Mouse (Mus musculus) kidney, embryonic 15.5 days (tissue): ENCODE data around the gene Stk10. TPM values are rescaled to one million over a fixed set of nuclear protein-coding genes. Genes with fewer than 3 reads are reported as not detected.

Experiments used
- ATAC-seq: fragments of 200-750 bp; cut with Nextera tagmentation; replicated peaks from 2 replicates; pipeline ENCODE4 v1.8.0; 2017; ENCODE audit warnings: moderate TSS enrichment; ENCODE audit not compliant: low FRiP score
- H3K27ac ChIP-seq: fragments of 300-500 bp; sonication (generic); 2 replicates; pipeline ENCODE4 v1.5.1; 2015; ENCODE audit warnings: mild to moderate bottlenecking, inconsistent platforms
- H3K27me3 ChIP-seq: fragments of 300-500 bp; sonication (generic); 2 replicates; pipeline ENCODE4 v1.6.1; 2015; ENCODE audit warnings: inconsistent platforms
- H3K36me3 ChIP-seq: fragments of 300-500 bp; sonication (generic); 2 replicates; pipeline ENCODE4 v1.6.1; 2015; ENCODE audit warnings: inconsistent platforms
- H3K4me1 ChIP-seq: fragments of 300-500 bp; sonication (generic); 2 replicates; pipeline ENCODE4 v1.6.1; 2015; ENCODE audit warnings: inconsistent platforms
- H3K4me2 ChIP-seq: fragments of 300-500 bp; sonication (generic); 2 replicates; pipeline ENCODE4 v1.6.1; 2015; ENCODE audit warnings: moderate library complexity, mild to moderate bottlenecking, inconsistent platforms
- H3K4me3 ChIP-seq: fragments of 300-500 bp; sonication (generic); replicated peaks from 2 replicates; pipeline ENCODE4 v1.5.1; 2015; ENCODE audit warnings: mild to moderate bottlenecking, inconsistent platforms
- H3K9ac ChIP-seq: fragments of 300-500 bp; sonication (generic); 2 replicates; pipeline ENCODE4 v1.6.1; 2015; ENCODE audit warnings: mild to moderate bottlenecking, inconsistent platforms
- H3K9me3 ChIP-seq: fragments of 300-500 bp; sonication (generic); replicated peaks from 2 replicates; pipeline ENCODE4 v1.6.1; 2016; ENCODE audit warnings: inconsistent platforms
- WGBS: fragments of 180-500 bp; shearing (Covaris S2); methylation state at CpG from one replicate; pipeline ENCODE4 v1.1.7; 2015; ENCODE audit warnings: mixed read lengths; 5-methylcytosine and 5-hydroxymethylcytosine counted together
- polyA plus RNA-seq: library from polyadenylated mRNA; unstranded; fragments of >200 nt; fragmentation: Nextera tagmentation; extraction: Ambion mirVana; gene quantifications from 2 replicates; pipeline ENCODE4 v1.2.1, GENCODE M21; 2015

Gene Stk10
- polyA plus RNA-seq, 1 experiment from 2014 or later, result 5.4 TPM

- WGBS, result 78% methylated on average over 6 of the region's 6 CpGs
- H3K4me3 ChIP-seq, result no peak overlapping the region
- ATAC-seq, result no peak
Measured at GRCm38 (mm10) chr11:32566184-32566583, 33.1 kb downstream of the Stk10 start.

GRCm38 (mm10) chr11:32567000-32567855 lies 34.1 kb downstream of the Stk10 start:
- WGBS, result 83% methylated on average over 10 of the region's 10 CpGs
- Histone ChIP-seq H3K9me3 (no peaks in the 10 kb centered on the region), H3K4me1 (peaks cover 39% of the 10 kb centered on the region), H3K36me3 (no peaks in the 10 kb centered on the region), H3K4me2 (no peak overlapping the region), H3K4me3 (no peak overlapping the region), H3K27me3 (no peaks in the 10 kb centered on the region), H3K27ac (no peak overlapping the region), H3K9ac (no peak overlapping the region)
- ATAC-seq, result no peak

More at GRCm38 (mm10) chr11:32566184-32566583, 33.1 kb downstream of the Stk10 start:
- Histone ChIP-seq H3K27me3 (no peaks in the 10 kb centered on the region), H3K27ac (no peak overlapping the region), H3K4me2 (no peak overlapping the region), H3K4me1 (peaks cover 47% of the 10 kb centered on the region), H3K36me3 (no peaks in the 10 kb centered on the region), H3K9ac (no peak overlapping the region), H3K9me3 (no peaks in the 10 kb centered on the region)

- Histone ChIP-seq H3K4me2 (no peak overlapping the region), H3K27ac (no peak overlapping the region), H3K9ac (no peak overlapping the region), H3K9me3 (no peaks in the 10 kb centered on the region), H3K4me1 (peaks cover 32% of the 10 kb centered on the region), H3K27me3 (no peaks in the 10 kb centered on the region), H3K36me3 (no peaks in the 10 kb centered on the region), H3K4me3 (no peak overlapping the region)
- 79% methylated on average over 7 of the region's 7 CpGs for WGBS
- no peak for ATAC-seq
Measured at GRCm38 (mm10) chr11:32568060-32568459, 35.0 kb downstream of the Stk10 start.

- H3K4me1 ChIP-seq, result peaks cover 25% of the 10 kb centered on the region
- H3K4me3 ChIP-seq, result no peak overlapping the region
- H3K9ac ChIP-seq, result no peak overlapping the region
- 88% methylated on average over 15 of the region's 15 CpGs for WGBS
- ATAC-seq, result no peak
- H3K27ac ChIP-seq, result no peak overlapping the region
- H3K36me3 ChIP-seq, result no peaks in the 10 kb centered on the region
- H3K27me3 ChIP-seq, result no peaks in the 10 kb centered on the region
- H3K4me2 ChIP-seq, result no peak overlapping the region
- H3K9me3 ChIP-seq, result no peaks in the 10 kb centered on the region
Measured at GRCm38 (mm10) chr11:32568637-32569293, 35.7 kb downstream of the Stk10 start.

GRCm38 (mm10) chr11:32571103-32571502 lies 38.0 kb downstream of the Stk10 start:
- H3K27me3 ChIP-seq, result no peaks in the 10 kb centered on the region
- no peak for ATAC-seq
- no peak overlapping the region for H3K4me2 ChIP-seq
- peaks cover 13% of the 10 kb centered on the region for H3K4me1 ChIP-seq
- no peak overlapping the region for H3K4me3 ChIP-seq
- H3K27ac ChIP-seq, result no peak overlapping the region
- 84% methylated on average over 6 of the region's 6 CpGs for WGBS
- no peaks in the 10 kb centered on the region for H3K36me3 ChIP-seq
- no peaks in the 10 kb centered on the region for H3K9me3 ChIP-seq
- H3K9ac ChIP-seq, result no peak overlapping the region

DNA sequence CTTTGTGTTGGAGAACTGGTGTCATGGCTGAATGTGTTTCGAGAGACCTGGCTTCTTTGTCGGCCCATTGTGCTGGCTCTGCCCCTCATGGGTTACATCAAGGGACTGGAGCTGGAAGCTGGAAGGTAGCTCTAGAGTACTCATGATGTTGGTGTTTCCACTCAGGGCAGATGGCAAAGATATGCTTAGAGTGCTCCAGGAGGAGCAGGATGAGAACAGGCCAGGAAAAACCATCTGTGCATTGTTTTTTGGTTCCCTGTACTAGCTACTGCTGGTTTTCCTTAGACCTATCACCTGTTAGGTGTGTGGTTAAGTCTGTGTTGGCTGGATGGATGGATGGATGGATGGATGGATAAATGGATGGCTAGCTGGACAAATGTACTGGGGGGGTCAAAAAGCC lies 40.6 kb downstream of the Stk10 start:
- Histone ChIP-seq H3K27ac (no peak overlapping the region), H3K4me2 (no peak overlapping the region), H3K27me3 (no peaks in the 10 kb centered on the region), H3K4me3 (no peak overlapping the region), H3K4me1 (peaks cover 25% of the 10 kb centered on the region), H3K36me3 (no peaks in the 10 kb centered on the region), H3K9ac (no peak overlapping the region), H3K9me3 (no peaks in the 10 kb centered on the region)
- 90% methylated on average over 2 of the region's 2 CpGs for WGBS
- no peak for ATAC-seq

DNA sequence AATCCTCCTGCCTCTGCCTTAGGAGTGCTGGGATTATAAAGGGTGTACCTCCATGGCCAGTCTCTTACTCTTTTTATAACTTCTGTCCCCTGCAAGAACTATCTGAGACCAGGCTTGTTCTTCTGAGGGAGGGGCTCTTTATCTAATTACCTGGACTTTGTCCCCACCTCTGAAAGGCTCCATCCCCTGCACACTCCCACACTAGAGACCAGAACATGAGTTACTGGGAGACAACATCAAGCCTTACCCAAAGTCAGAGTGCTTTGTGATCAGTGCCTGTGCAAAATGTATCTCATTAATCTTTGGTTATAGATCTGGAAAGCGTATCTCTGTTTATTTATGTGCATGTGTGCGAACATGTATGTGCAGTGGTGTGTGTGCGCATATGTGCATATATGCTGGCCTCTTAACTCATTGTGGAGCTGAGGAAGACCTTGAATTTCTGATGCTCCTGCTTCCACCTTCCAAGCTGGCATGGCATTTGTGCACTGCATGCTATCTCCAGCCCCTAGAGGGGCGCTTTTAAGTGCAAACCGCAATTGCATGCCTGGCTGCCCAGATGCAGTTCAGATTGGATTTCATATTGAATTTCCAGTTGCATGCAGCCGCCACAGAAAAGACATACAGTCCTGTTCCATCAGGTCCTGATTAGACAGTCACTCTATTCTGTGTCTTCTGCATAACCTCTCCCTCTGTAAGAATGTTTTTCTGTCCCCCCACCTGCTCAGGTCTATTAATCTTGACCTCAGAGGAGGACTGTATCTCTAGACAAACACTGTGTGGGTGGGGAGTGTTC lies 43.1 kb downstream of the Stk10 start:
- peak; percentile 88 for ATAC-seq
- 45% methylated on average over 6 of the region's 6 CpGs for WGBS
- no peak overlapping the region for H3K4me3 ChIP-seq

DNA sequence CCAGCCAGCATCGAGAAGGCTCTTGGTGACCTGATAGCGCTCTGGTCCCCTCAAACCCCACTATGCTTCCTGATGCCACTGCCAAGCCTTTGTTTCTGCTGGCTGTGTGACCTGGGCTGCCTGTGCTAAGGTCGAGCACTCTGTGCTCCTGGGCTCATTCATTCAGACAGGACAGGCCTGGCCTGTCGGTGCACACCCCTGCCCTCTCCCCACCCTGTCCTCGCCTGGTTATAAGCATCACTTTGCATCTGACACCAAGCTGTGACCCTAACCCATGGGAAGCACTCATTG lies 43.6 kb downstream of the Stk10 start:
- 16% methylated on average over 5 of the region's 5 CpGs for WGBS

More for the DNA sequence above, 43.1 kb downstream of the Stk10 start:
- H3K9me3 ChIP-seq, result no peaks in the 10 kb centered on the region
- H3K27me3 ChIP-seq, result no peaks in the 10 kb centered on the region
- H3K4me2 ChIP-seq, result no peak overlapping the region
- H3K36me3 ChIP-seq, result no peaks in the 10 kb centered on the region
- H3K27ac ChIP-seq, result peak overlapping the region; percentile 46; the same call in 1 of the 2 replicates
- H3K9ac ChIP-seq, result no peak overlapping the region
- H3K4me1 ChIP-seq, result peaks cover 28% of the 10 kb centered on the region

GRCm38 (mm10) chr11:32580305-32580947 lies 47.3 kb downstream of the Stk10 start:
- no peak overlapping the region for H3K27ac ChIP-seq
- no peak overlapping the region for H3K4me3 ChIP-seq
- WGBS, result 86% methylated on average over 16 of the region's 16 CpGs
- H3K4me2 ChIP-seq, result no peak overlapping the region
- ATAC-seq, result no peak
- H3K27me3 ChIP-seq, result no peaks in the 10 kb centered on the region
- peaks cover 33% of the 10 kb centered on the region for H3K4me1 ChIP-seq
- no peak overlapping the region for H3K9ac ChIP-seq
- no peaks in the 10 kb centered on the region for H3K9me3 ChIP-seq
- H3K36me3 ChIP-seq, result no peaks in the 10 kb centered on the region

More for the DNA sequence above, 43.6 kb downstream of the Stk10 start:
- Histone ChIP-seq H3K4me2 (no peak overlapping the region), H3K4me1 (peaks cover 28% of the 10 kb centered on the region), H3K36me3 (no peaks in the 10 kb centered on the region), H3K4me3 (no peak overlapping the region), H3K9me3 (no peaks in the 10 kb centered on the region), H3K9ac (no peak overlapping the region), H3K27ac (peak overlapping the region; percentile 46), H3K27me3 (no peaks in the 10 kb centered on the region)
- ATAC-seq, result peak; percentile 81; the same call in 1 of the 2 replicates

GRCm38 (mm10) chr11:32581031-32581430 lies 47.9 kb downstream of the Stk10 start:
- H3K4me1 ChIP-seq, result peaks cover 38% of the 10 kb centered on the region
- no peak overlapping the region for H3K4me2 ChIP-seq
- H3K27ac ChIP-seq, result no peak overlapping the region
- H3K4me3 ChIP-seq, result no peak overlapping the region
- ATAC-seq, result no peak
- WGBS, result 52% methylated on average over 2 of the region's 2 CpGs
- no peaks in the 10 kb centered on the region for H3K9me3 ChIP-seq
- no peaks in the 10 kb centered on the region for H3K36me3 ChIP-seq
- no peak overlapping the region for H3K9ac ChIP-seq
- no peaks in the 10 kb centered on the region for H3K27me3 ChIP-seq

- no peaks in the 10 kb centered on the region for H3K9me3 ChIP-seq
- no peaks in the 10 kb centered on the region for H3K36me3 ChIP-seq
- no peak overlapping the region for H3K27ac ChIP-seq
- ATAC-seq, result no peak
- no peak overlapping the region for H3K4me2 ChIP-seq
- no peak overlapping the region for H3K4me3 ChIP-seq
- 62% methylated on average over 5 of the region's 5 CpGs for WGBS
- H3K9ac ChIP-seq, result no peak overlapping the region
- no peaks in the 10 kb centered on the region for H3K27me3 ChIP-seq
- peaks cover 30% of the 10 kb centered on the region for H3K4me1 ChIP-seq
Measured at GRCm38 (mm10) chr11:32582813-32583212, 49.7 kb downstream of the Stk10 start.
